Mouse (Mus musculus) heart, adult 11 months (tissue): ENCODE measurements around the gene Pde1c.
A peak's percentile ranks its signal among the peaks of the same experiment; 100 is the strongest.

ENCODE experiments used
- DNase-seq: peaks from one replicate; pipeline ENCODE4 v3.0.0; 2022

The Pde1c gene

GRCm38 (mm10) chr6:56568470-56569372 is at the start of gene Pde1c:
Gene Pde1c (minus strand): TSS chr6:56569103.
- DNase-seq = peak; percentile 95

DNA sequence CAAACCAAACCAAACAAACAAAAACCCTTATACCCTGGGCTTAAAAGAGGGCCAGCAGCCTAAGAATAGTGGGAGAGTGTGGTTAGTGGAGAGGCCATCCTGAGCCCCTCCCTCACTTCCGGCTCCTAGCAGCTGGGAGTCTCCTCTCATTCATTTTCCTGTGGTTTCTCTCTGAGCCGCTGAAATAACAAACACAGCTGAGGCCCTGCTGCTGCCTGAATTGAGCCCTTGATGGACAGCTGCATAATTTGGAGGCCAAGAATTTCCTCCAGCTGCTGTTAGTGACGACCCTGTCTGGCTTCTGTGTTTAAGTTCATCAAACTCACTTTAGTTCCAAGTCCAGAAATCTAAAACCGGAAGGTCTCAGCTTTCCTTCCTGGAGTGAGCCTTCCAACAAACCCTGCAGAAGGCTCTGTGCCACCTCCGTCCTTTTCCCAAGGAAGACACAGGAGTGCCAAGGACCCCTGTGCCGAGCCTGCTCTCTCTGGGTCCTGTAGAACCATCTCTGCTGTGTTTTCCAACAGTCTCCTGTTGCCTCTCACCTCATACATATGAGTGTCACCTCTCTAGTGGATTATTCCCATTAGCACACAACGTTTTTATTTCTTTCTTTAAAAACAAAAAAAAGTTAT is 48.2 kb upstream of the Pde1c start:
- peak; percentile 95 for DNase-seq

- peak; percentile 88 for DNase-seq
Measured at GRCm38 (mm10) chr6:56616228-56616981, 47.5 kb upstream of the Pde1c start.

GRCm38 (mm10) chr6:56609529-56609928 is 40.6 kb upstream of the Pde1c start:
- peak; percentile 8 for DNase-seq

GRCm38 (mm10) chr6:56608277-56608676 is 39.4 kb upstream of the Pde1c start:
- peak; percentile 89 for DNase-seq

DNA sequence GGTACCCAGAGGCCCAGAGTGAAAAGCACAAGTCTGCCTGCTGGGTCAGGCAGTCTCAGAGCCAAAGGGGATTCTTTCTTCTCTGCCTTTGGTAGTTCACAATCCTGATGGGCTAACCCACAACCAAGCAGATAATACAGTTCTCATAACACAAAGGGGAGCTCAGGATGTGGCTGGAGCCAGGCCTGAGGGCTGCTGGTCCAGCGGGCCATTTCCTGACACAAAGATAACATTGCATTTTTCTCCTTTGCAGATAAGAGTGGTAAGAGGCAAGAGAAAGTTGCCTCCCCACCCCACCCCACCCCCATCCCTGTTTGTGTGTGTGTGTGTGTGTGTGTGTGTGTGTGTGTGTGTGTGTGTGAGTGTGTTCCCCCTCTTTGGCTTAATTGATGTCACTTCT is 10.7 kb upstream of the Pde1c start:
- DNase-seq = peak; percentile 82

DNA sequence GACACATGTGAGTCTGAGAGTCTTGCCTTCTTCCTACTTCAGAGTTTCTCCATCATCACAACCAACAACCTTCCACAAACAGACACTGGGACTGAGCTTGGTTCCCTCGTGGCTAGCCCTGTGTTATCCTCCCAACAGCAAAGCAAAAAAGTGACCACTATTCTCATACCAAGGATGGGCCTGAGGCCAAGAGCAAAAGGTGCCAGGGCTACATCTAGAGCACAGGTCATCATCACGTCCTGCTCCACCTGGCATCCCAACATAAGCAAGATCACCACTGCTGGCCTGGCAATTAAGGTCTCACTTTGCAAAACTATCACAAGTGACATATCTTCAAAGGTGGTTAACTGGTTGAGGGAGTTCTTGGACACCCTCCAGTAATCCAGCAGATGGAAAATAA is 8.0 kb downstream of the Pde1c start:
- no peak for DNase-seq

DNA sequence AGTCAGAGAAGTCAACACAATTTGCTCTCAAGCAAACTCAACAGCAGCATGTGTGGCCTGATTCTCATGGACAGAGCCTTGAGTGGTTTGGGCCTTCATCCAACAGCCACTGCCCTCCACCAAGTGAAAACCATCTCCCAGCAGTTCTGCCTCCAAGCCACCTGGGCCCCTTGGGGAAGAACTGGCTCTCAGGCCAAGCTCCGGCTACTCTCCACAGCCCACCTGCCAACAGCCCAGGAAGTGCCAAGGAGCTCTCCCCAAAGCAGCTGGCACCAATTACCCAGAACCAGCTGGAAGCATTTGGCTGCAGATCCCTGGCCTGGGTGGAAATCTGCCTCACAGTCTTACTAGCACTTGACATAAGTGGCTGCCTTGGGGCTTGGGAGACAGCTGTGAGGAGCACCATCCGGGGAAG is 8.4 kb downstream of the Pde1c start:
- peak; percentile 98 for DNase-seq

GRCm38 (mm10) chr6:56558711-56559110 is 10.2 kb downstream of the Pde1c start:
- DNase-seq = no peak

- DNase-seq = no peak
Measured at GRCm38 (mm10) chr6:56555848-56556247, 13.1 kb downstream of the Pde1c start.

GRCm38 (mm10) chr6:56555382-56555781 is 13.5 kb downstream of the Pde1c start:
- no peak for DNase-seq

GRCm38 (mm10) chr6:56551022-56551421 is 17.9 kb downstream of the Pde1c start:
- no peak for DNase-seq

GRCm38 (mm10) chr6:56540247-56540646 is 28.7 kb downstream of the Pde1c start:
- no peak for DNase-seq

- no peak for DNase-seq
Measured at GRCm38 (mm10) chr6:56534653-56535052, 34.2 kb downstream of the Pde1c start.

DNA sequence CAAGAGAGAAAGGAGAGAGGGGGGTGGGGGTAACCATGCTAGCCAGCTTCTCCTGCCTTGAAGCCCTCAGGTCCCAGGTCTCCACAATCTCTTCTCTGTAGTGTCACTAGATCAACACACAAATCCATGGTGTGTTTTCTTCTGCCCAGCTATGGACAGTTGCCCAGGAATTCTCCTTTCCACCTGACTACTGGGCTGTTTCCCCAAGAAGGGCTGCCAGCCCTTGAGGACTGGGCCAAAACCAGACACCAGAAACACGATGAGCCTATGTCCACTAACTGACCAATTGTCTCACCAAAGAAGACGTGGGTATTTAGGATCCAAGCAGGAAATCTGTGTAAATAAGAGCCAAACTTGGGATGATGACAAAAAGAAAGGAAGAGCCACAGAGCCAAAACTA is 36.6 kb downstream of the Pde1c start:
- DNase-seq = peak; percentile 91

- no peak for DNase-seq
Measured at GRCm38 (mm10) chr6:56523938-56524866, 44.7 kb downstream of the Pde1c start.

DNA sequence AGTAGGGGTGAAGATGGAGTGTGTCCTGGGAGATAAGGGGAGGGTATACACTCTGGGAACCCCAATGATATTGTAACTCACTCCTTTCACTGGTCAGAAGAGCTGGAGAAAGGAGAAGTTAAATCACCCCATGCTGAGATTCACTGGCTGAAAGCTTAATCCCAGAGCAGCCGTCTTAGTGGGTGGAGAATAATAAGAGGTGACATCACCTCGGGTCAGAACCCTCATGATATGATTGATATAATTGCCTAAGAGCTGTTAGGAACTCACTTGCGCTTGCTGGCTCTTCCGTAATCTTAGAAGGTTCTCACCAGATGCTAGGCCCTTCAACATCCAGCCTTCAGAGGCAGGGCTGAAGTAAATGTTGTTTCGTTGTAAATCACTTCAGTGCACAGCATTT is 79.7 kb downstream of the Pde1c start:
- no peak for DNase-seq

GRCm38 (mm10) chr6:56485078-56485477 is 83.8 kb downstream of the Pde1c start:
- DNase-seq = peak; percentile 92

DNA sequence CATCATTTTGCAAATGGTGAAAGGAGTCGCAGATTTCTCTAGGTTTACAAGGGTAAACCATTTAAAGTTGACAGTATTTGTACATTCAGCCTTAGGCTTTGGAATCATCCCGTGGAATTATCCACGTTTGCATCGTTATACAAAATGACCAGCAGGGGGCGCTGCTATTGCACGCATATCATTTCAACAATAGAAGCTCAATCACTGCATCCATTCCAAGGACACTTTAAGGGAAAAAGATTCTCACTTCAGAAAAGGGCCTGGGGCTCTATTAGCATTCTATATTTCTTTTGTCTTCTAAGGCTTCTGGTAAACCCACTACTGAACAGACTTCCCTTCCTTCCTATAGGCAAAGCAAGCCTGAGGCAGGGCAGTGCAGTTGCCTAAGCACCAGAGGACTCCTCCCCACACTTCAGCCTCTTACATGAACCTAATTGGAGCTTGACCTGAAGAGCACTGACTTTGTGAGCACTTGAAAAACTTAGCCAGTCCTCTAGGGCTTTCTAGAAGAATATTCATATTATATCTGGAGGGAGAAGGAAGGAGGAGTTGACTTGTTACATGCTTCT is 87.9 kb downstream of the Pde1c start:
- no peak for DNase-seq

DNA sequence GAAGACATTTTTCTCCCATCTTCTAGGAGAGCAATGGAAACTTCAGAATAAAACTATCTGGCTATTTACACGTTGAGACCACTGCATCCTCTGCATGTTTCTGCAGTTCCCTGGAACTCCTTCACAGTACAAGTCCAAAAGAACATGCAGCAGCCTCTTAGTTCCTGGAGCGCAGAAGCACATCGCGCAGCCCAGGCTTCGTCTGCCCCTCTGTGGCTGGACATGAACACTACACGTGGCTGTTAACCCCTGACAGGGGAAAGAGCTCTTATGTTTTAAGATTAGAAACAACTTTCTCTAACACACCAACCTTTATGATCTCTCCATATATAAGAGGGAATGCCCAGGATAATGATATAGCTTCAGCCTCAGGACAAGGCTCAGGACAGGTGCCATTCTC is 92.3 kb downstream of the Pde1c start:
- no peak for DNase-seq

GRCm38 (mm10) chr6:56458098-56458497 is 110.8 kb downstream of the Pde1c start:
- no peak for DNase-seq

GRCm38 (mm10) chr6:56447917-56448316 is 121.0 kb downstream of the Pde1c start:
- DNase-seq = no peak
